Mouse (Mus musculus): ENCODE results near the gene Cd209g. TPM values are rescaled to one million over a fixed set of nuclear protein-coding genes. Genes with fewer than 3 reads are reported as not detected.

The Cd209g gene
- polyA plus RNA-seq, 1 experiment: 0.20 TPM

DNA sequence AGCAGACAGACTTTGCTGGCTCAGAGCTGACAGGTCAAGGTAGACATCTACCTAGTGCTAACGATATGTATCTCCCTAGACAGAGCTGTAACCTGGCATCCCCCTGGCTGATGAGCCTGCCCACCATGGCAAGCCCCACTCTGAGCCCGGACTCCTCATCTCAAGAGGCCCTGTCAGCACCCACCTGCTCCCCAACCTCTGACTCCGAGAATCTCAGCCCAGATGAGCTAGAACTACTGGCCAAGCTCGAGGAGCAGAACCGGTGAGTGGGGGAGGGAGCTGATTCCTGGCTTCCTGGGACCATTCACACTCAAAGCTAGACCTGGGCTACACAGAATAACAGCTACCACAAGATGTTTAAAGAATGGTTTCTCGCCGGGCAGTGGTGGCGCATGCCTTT is 49.5 kb downstream of the Cd209g start:
- no peaks in the 10 kb centered on the region for H3K4me1 ChIP-seq (ENCODE audit: control insufficient read depth, insufficient read depth, low read length)
- no peak for DNase-seq
- TF ChIP-seq CTCF (IDR thresholded peaks at IDR 0.05; ENCODE audit: borderline replicate concordance, insufficient read depth, low read depth, low read length) (no peak), POLR2A (IDR thresholded peaks at IDR 0.05; ENCODE audit: borderline replicate concordance, insufficient read depth, low read length) (no peak)
- 87% methylated on average over 8 of the region's 8 CpGs for WGBS
- H3K27ac ChIP-seq (ENCODE audit: insufficient read depth, low read length): no peak overlapping the region
- H3K4me3 ChIP-seq (replicated peaks; ENCODE audit: insufficient read depth, low read depth, low read length): no peak overlapping the region
- H3K27me3 ChIP-seq (ENCODE audit: control insufficient read depth, insufficient read depth, low read length): no peaks in the 10 kb centered on the region

DNA sequence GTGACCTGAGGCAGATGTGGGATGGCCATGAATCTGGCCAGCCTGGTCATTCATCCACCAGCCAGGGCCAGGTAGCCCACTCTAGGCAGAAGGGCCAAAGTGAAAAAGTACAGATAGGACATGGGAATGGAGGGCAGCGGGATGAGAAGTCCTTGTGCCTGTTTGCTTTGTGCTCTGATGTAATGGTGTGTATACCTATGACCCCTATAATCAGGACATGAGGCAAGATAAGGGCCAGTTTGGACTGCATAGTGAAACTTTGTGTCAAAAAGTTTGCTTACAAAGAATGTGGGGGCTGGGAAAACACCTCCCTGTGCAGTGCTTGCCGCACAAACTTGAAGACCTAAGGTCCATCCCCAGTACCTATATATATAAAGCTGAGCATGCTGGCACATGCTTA is 52.3 kb downstream of the Cd209g start:
- H3K4me1 ChIP-seq (ENCODE audit: control insufficient read depth, insufficient read depth, low read length): no peaks in the 10 kb centered on the region; the same call in 1 of the 2 replicates
- 97% methylated on average over 2 of the region's 2 CpGs for WGBS
- DNase-seq: no peak
- H3K27ac ChIP-seq (ENCODE audit: insufficient read depth, low read length): no peak overlapping the region
- TF ChIP-seq CTCF (IDR thresholded peaks at IDR 0.05; ENCODE audit: borderline replicate concordance, insufficient read depth, low read depth, low read length) (no peak), POLR2A (IDR thresholded peaks at IDR 0.05; ENCODE audit: borderline replicate concordance, insufficient read depth, low read length) (no peak)
- no peak overlapping the region for H3K4me3 ChIP-seq (replicated peaks; ENCODE audit: insufficient read depth, low read depth, low read length)
- H3K27me3 ChIP-seq (ENCODE audit: control insufficient read depth, insufficient read depth, low read length): no peaks in the 10 kb centered on the region

Other genes starting within 250 kb of the Cd209g start
- gene Cd209b, start 207.3 kb upstream of the Cd209g start, polyA plus RNA-seq (2012; rRNA removed): 0.08 TPM in 1 of 2 replicates, not detected in the other
- 0.08 and 0.14 TPM in 2 replicates for gene Cd209c, start 179.4 kb upstream of the Cd209g start, polyA plus RNA-seq (2012; rRNA removed)
- gene Cd209f, start 28.3 kb upstream of the Cd209g start, polyA plus RNA-seq (2012; rRNA removed): 0.38 and 0.46 TPM in 2 replicates
- 66.5 and 73.3 TPM in 2 replicates for gene Evi5l, start 32.5 kb downstream of the Cd209g start, polyA plus RNA-seq (2012; rRNA removed)
- gene Prr36, start 83.4 kb downstream of the Cd209g start, polyA plus RNA-seq (2012; rRNA removed): 8.2 and 8.6 TPM in 2 replicates
- gene Lrrc8e, start 92.7 kb downstream of the Cd209g start, polyA plus RNA-seq (2012; rRNA removed): 0.02 TPM in 1 of 2 replicates, not detected in the other
- gene Map2k7, start 104.6 kb downstream of the Cd209g start, polyA plus RNA-seq (2012; rRNA removed): 85.2 and 86.7 TPM in 2 replicates
- 8.6 and 9.4 TPM in 2 replicates for gene Gm49320, start 104.8 kb downstream of the Cd209g start, polyA plus RNA-seq (2012; rRNA removed)
- 32.6 and 39.8 TPM in 2 replicates for gene Tgfbr3l, start 114.1 kb downstream of the Cd209g start, polyA plus RNA-seq (2012; rRNA removed)
- 43.8 and 47.0 TPM in 2 replicates for gene Snapc2, start 119.0 kb downstream of the Cd209g start, polyA plus RNA-seq (2012; rRNA removed)
- gene Ctxn1, start 125.2 kb downstream of the Cd209g start, polyA plus RNA-seq (2012; rRNA removed): 21.8 and 24.1 TPM in 2 replicates
- gene Timm44, start 141.8 kb downstream of the Cd209g start, polyA plus RNA-seq (2012; rRNA removed): 91.5 and 98.4 TPM in 2 replicates
- 16.9 and 17.2 TPM in 2 replicates for gene Ccl25, start 191.1 kb downstream of the Cd209g start, polyA plus RNA-seq (2012; rRNA removed)
- 36.8 and 37.3 TPM in 2 replicates for gene Elavl1, start 191.3 kb downstream of the Cd209g start, polyA plus RNA-seq (2012; rRNA removed)